Mouse (Mus musculus) embryonic facial prominence, embryonic 12.5 days (tissue): ENCODE data around the gene Fig4. TPM values are rescaled to one million over a fixed set of nuclear protein-coding genes. Genes with fewer than 3 reads are reported as not detected.

Experiments
- ATAC-seq: fragments of 200-750 bp; cut with Nextera tagmentation; 2 replicates; pipeline ENCODE4 v1.8.0; 2017; ENCODE audit not compliant: insufficient number of reproducible peaks, insufficient read depth, low FRiP score, low TSS enrichment
- H3K27ac ChIP-seq: fragments of 300-500 bp; sonication (generic); 2 replicates; pipeline ENCODE4 v1.5.1; 2016; ENCODE audit warnings: mild to moderate bottlenecking
- H3K27me3 ChIP-seq: fragments of 300-500 bp; sonication (generic); 2 replicates; pipeline ENCODE4 v1.6.1; 2016; ENCODE audit warnings: mild to moderate bottlenecking, moderate library complexity
- H3K36me3 ChIP-seq: fragments of 300-500 bp; sonication (generic); 2 replicates; pipeline ENCODE4 v1.6.1; 2016; ENCODE audit warnings: mild to moderate bottlenecking
- H3K4me1 ChIP-seq: fragments of 300-500 bp; sonication (generic); 2 replicates; pipeline ENCODE4 v1.6.1; 2016
- H3K4me2 ChIP-seq: fragments of 300-500 bp; sonication (generic); replicated peaks from 2 replicates; pipeline ENCODE4 v1.6.1; 2016; ENCODE audit warnings: mild to moderate bottlenecking, moderate library complexity
- H3K4me3 ChIP-seq: fragments of 300-500 bp; sonication (generic); 2 replicates; pipeline ENCODE4 v1.5.1; 2016; ENCODE audit warnings: mild to moderate bottlenecking
- H3K9ac ChIP-seq: fragments of 300-500 bp; sonication (generic); 2 replicates; pipeline ENCODE4 v1.6.1; 2016; ENCODE audit warnings: mild to moderate bottlenecking, moderate library complexity
- H3K9me3 ChIP-seq: fragments of 300-500 bp; sonication (generic); 2 replicates; pipeline ENCODE4 v1.6.1; 2016; ENCODE audit warnings: mild to moderate bottlenecking, moderate library complexity
- WGBS: fragments of 180-500 bp; shearing (Covaris S2); methylation state at CpG from one replicate; pipeline ENCODE4 v1.1.7; 2016; 5-methylcytosine and 5-hydroxymethylcytosine counted together
- polyA plus RNA-seq: library from polyadenylated mRNA; unstranded; fragments of >200 nt; fragmentation: Nextera tagmentation; extraction: Ambion mirVana; gene quantifications from 2 replicates; pipeline ENCODE4 v1.2.1, GENCODE M21; 2016

The Fig4 gene
- polyA plus RNA-seq, 1 experiment from 2014 or later, result 13.3 TPM

DNA sequence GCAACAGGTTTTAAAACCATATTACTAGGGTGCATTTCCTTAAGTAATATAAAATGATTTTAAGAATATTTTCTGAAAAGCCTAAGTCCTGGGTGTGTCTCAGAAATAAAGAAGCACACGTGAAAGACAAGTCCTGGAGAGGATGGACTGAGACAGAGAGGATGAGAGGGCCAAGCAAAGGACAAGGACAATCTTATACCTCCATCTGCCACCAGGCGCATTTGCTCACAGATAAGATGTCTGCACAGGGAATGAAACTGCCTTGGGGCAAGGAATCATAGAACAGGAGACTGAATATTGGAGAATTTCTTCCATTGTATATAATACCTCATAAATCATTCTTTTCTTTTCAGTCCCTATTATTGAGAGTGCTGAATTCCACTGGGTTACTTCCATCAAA lies 67.0 kb downstream of the Fig4 start:
- no peak for ATAC-seq
- Histone ChIP-seq H3K4me2 (no peak overlapping the region), H3K27me3 (no peaks in the 10 kb centered on the region), H3K27ac (no peak overlapping the region), H3K4me3 (no peak overlapping the region), H3K9me3 (0 out of 2 replicates have a peak, but pooled peaks cover 3% of the 10 kb centered on the region), H3K4me1 (no peaks in the 10 kb centered on the region), H3K9ac (no peak overlapping the region), H3K36me3 (no peaks in the 10 kb centered on the region)
- 81% methylated on average over 2 of the region's 2 CpGs for WGBS

DNA sequence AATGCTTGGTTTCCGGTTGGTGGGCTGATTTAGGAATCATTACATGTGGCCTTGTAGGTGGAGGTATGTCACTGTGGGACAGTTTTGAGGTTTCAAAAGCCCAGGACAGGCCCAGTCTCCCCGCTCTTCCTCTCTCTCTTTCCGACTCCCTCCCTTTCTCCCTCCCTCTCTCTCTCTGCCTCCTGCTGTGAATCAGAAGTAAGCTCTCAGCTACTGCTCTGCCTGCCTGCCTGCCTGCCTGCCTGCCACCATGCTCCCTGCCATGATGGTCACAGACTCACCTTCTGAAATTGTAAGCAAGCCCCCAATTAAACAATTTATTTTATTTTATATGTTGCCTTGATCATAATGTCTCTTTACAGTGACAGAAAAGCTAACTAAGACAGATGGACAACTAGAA lies 67.5 kb downstream of the Fig4 start:
- WGBS, result 72% methylated on average over 3 of the region's 3 CpGs
- H3K27me3 ChIP-seq, result no peaks in the 10 kb centered on the region
- no peaks in the 10 kb centered on the region for H3K4me1 ChIP-seq
- ATAC-seq, result no peak
- H3K36me3 ChIP-seq, result no peaks in the 10 kb centered on the region
- H3K4me2 ChIP-seq, result no peak overlapping the region
- no peak overlapping the region for H3K9ac ChIP-seq
- H3K4me3 ChIP-seq, result no peak overlapping the region
- H3K9me3 ChIP-seq, result 0 out of 2 replicates have a peak, but pooled peaks cover 3% of the 10 kb centered on the region
- H3K27ac ChIP-seq, result no peak overlapping the region

DNA sequence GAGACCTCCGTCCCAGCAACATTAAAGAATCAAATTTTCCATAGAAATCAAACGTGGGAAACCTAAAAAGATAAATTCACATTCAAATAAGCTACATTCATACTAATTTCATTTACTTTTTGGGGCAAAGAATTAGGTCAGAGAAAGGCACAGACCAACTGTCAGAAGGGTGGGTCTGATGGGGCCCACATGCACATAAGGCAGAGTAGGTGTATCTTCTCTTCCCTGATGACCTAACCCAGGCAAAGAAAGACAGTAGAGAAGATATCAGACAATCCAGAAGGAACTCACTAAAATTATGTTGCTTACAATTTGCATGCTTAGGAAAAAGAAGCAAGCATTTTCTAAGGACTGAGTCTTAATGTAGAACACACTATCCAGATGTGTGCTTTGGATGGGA lies 67.9 kb downstream of the Fig4 start:
- H3K9ac ChIP-seq, result no peak overlapping the region
- no peak for ATAC-seq
- 0 out of 2 replicates have a peak, but pooled peaks cover 3% of the 10 kb centered on the region for H3K9me3 ChIP-seq
- H3K36me3 ChIP-seq, result no peaks in the 10 kb centered on the region
- no peak overlapping the region for H3K4me3 ChIP-seq
- 83% methylated on average over 2 of the region's 2 CpGs for WGBS
- no peak overlapping the region for H3K4me2 ChIP-seq
- H3K27me3 ChIP-seq, result no peaks in the 10 kb centered on the region
- no peak overlapping the region for H3K27ac ChIP-seq
- no peaks in the 10 kb centered on the region for H3K4me1 ChIP-seq

DNA sequence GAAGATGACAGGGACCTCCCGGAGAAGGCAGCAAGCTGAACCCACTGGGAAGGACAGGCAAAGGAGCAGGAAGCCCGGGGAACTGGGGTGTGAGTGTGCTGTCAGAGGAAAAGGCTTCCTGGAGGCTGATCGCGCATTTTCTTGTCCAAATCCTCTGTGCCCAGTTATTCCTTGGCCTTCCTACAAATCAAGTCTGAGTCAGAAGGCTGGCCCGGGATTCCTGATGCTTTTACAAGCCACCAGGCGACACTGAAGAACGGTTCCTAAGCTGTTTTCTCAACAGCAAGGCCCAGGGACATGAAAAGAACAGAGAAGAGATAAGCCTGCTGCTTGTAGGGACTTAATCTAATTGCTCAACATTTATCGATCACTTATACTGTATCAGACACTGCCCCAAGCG lies 68.5 kb downstream of the Fig4 start:
- Histone ChIP-seq H3K36me3 (no peaks in the 10 kb centered on the region), H3K27me3 (no peaks in the 10 kb centered on the region), H3K4me1 (no peaks in the 10 kb centered on the region), H3K9ac (no peak overlapping the region), H3K4me2 (no peak overlapping the region), H3K27ac (no peak overlapping the region), H3K4me3 (no peak overlapping the region), H3K9me3 (0 out of 2 replicates have a peak, but pooled peaks cover 3% of the 10 kb centered on the region)
- 82% methylated on average over 9 of the region's 9 CpGs for WGBS
- no peak for ATAC-seq

DNA sequence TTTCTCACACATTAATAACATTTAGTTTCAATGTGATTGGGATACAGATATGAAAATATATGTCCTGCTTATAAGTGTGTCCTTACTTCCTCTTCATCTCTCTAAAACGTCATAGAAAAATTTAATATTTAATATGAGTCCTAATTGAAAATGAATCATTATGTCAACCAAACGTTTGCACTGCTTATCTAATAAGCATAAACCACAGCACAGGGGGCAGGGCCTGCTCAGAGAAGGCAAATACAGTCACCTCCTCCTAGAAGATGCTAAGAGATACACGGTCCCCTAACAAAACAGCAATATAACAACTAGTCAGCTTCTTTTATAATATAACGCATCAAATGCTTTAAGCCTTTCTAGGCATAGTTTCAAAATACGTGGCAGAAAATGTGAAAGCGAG lies 69.9 kb downstream of the Fig4 start:
- H3K9ac ChIP-seq, result no peak overlapping the region
- WGBS, result 88% methylated on average over 6 of the region's 6 CpGs
- H3K4me3 ChIP-seq, result no peak overlapping the region
- H3K27me3 ChIP-seq, result no peaks in the 10 kb centered on the region
- H3K27ac ChIP-seq, result no peak overlapping the region
- 0 out of 2 replicates have a peak, but pooled peaks cover 3% of the 10 kb centered on the region for H3K9me3 ChIP-seq
- no peaks in the 10 kb centered on the region for H3K4me1 ChIP-seq
- no peaks in the 10 kb centered on the region for H3K36me3 ChIP-seq
- H3K4me2 ChIP-seq, result no peak overlapping the region
- no peak for ATAC-seq

DNA sequence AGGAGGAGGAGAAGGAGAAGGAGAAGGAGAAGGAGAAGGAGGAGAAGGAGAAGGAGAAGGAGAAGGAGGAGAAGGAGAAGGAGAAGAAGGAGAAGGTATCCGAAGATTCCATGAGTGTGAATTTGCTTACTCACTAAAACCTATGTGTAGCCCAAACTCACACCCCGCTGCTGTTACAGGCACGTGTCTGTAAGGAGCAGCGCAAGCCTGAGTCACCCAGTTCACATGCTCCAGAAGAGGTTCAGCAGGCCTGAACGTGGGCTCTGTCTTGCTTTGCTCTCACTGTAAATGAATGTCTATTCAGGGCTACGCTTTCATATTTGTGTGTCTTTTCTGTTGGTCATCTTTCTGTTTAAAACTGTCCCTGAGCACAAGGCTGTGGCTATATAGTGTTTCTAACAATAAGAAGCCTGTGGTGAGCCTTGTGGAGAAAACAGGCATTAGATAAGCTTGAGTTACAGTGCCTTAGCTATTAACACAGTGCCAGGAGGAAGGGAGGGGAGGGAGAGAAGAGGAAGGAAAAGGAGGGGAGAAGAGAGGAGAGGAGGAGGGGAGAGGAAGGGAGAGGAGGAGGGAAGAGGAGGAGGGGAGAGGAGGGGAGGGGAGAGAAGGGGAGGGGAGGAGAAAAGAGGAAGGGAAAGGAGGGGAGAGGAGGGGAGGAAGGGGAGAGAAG lies 71.8 kb downstream of the Fig4 start:
- no peak overlapping the region for H3K4me3 ChIP-seq
- WGBS, result 86% methylated on average over 6 of the region's 6 CpGs
- no peak for ATAC-seq

DNA sequence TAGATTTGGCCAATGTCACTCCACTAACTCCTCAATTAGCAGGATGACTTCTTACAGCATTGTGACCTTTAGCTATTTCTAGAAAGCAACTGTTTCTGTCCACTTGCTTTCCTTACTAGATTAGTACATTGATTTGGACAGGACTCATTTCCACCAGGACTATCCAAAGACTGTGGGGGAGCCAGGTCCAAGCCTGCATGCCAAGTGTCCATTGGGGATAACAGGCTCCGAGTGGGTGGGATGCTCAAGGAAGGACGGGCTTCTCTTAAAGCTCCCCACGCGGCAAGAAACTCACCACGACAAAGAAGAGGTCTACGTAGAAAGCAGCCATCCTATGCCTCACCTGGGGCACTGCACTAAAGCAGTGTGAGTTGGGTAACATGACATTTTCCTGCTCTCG lies 75.4 kb downstream of the Fig4 start:
- WGBS, result 76% methylated on average over 7 of the region's 7 CpGs
- Histone ChIP-seq H3K4me1 (no peaks in the 10 kb centered on the region), H3K4me3 (no peak overlapping the region), H3K27ac (no peak overlapping the region), H3K36me3 (no peaks in the 10 kb centered on the region), H3K9ac (no peak overlapping the region), H3K9me3 (0 out of 2 replicates have a peak, but pooled peaks cover 3% of the 10 kb centered on the region), H3K27me3 (no peaks in the 10 kb centered on the region), H3K4me2 (no peak overlapping the region)
- ATAC-seq, result no peak

More for the DNA sequence above, 71.8 kb downstream of the Fig4 start:
- H3K9ac ChIP-seq, result no peak overlapping the region
- H3K36me3 ChIP-seq, result no peaks in the 10 kb centered on the region
- H3K9me3 ChIP-seq, result 0 out of 2 replicates have a peak, but pooled peaks cover 3% of the 10 kb centered on the region
- H3K4me2 ChIP-seq, result no peak overlapping the region
- no peaks in the 10 kb centered on the region for H3K27me3 ChIP-seq
- H3K27ac ChIP-seq, result no peak overlapping the region
- H3K4me1 ChIP-seq, result no peaks in the 10 kb centered on the region

DNA sequence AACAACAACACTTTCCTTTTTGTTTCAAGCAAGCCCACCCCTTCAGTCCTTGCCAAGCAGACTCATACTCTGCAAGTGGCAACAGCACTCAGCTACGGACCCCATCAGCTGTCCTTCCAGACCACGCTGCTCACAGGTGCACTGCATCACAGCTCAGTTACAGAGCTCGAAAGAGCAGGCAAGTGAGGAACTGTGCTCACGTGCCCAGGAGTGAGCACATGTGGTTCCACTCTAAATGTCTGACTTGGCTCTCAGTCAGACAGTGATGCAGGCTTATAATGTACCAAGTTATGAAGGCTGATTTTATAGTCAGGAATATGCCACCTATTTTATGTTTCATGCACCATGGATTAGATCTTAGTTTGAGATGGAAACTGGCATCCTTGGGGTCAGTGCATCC lies 79.6 kb downstream of the Fig4 start:
- Histone ChIP-seq H3K4me1 (no peaks in the 10 kb centered on the region), H3K36me3 (no peaks in the 10 kb centered on the region), H3K9ac (no peak overlapping the region), H3K27me3 (no peaks in the 10 kb centered on the region), H3K27ac (no peak overlapping the region), H3K4me2 (no peak overlapping the region), H3K9me3 (no peaks in the 10 kb centered on the region), H3K4me3 (no peak overlapping the region)
- WGBS, result 41% methylated on average over 4 of the region's 4 CpGs
- ATAC-seq, result no peak

DNA sequence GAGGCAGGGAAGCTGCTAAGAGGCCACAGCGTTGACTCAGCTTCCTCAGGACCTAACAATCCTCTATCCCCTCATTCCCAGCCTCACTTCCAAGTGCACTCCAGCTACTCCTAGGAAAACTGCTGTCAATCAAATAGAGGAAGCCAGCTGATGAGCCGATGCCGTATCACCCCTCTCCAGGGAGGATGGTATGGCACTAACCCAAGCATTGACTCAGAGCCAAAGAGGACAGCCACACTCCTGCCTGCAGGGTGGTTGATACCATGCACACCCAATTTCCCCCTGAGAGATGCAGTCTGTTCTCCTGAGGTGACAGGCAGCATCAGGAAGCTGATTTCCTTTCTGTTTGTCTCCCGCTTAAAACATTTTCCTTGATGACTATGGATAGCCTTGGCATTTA lies 81.9 kb downstream of the Fig4 start:
- Histone ChIP-seq H3K9ac (no peak overlapping the region), H3K4me1 (no peaks in the 10 kb centered on the region), H3K27me3 (no peaks in the 10 kb centered on the region), H3K9me3 (no peaks in the 10 kb centered on the region), H3K4me2 (no peak overlapping the region), H3K27ac (no peak overlapping the region), H3K36me3 (no peaks in the 10 kb centered on the region), H3K4me3 (no peak overlapping the region)
- ATAC-seq, result no peak
- 71% methylated on average over 4 of the region's 4 CpGs for WGBS

DNA sequence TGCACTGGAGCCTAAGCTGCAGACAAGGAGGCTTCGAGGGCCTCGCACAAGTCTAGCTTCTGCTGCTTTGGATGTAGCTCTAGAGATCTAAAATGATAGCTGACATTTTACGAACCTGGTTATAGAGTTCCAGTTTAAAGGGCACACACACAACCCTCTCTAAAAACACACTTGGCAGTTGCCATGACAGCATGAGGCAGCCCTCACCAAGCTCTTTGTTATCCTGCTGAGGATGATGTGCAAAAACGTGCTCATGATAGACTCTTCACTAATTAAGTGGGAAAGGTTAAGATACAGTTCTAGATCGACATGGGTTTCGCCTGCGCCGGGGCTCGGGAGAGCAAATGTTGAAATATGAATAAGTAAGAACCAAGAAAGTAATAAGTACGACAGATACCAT lies 84.2 kb downstream of the Fig4 start:
- 84% methylated on average over 10 of the region's 10 CpGs for WGBS
- ATAC-seq, result no peak

DNA sequence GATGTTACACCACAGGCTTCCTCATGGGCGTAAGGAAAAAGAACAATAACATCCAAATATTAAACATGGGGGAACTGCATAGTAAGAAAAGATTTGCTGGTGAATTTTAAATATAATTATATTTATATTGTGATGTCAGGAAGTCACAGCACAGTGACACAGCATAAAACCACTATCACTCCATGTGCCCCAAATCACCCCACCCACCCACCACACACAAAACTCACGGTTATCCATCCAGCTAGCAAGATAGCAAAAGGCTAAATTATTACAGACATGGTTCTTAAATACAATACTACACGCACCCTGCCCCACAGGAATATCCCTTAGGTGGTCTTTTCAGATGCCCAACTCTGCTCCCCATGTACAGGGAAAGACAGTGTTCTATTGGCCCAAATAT lies 89.0 kb downstream of the Fig4 start:
- no peak for ATAC-seq
- Histone ChIP-seq H3K27ac (no peak overlapping the region), H3K4me1 (no peaks in the 10 kb centered on the region), H3K4me3 (no peak overlapping the region), H3K36me3 (no peaks in the 10 kb centered on the region), H3K9me3 (no peaks in the 10 kb centered on the region), H3K9ac (no peak overlapping the region), H3K4me2 (no peak overlapping the region), H3K27me3 (no peaks in the 10 kb centered on the region)
- WGBS, result 84% methylated on average over 3 of the region's 3 CpGs

More for the DNA sequence above, 84.2 kb downstream of the Fig4 start:
- Histone ChIP-seq H3K27me3 (no peaks in the 10 kb centered on the region), H3K27ac (no peak overlapping the region), H3K4me3 (no peak overlapping the region), H3K4me2 (no peak overlapping the region), H3K36me3 (no peaks in the 10 kb centered on the region), H3K9me3 (no peaks in the 10 kb centered on the region), H3K4me1 (no peaks in the 10 kb centered on the region), H3K9ac (no peak overlapping the region)

DNA sequence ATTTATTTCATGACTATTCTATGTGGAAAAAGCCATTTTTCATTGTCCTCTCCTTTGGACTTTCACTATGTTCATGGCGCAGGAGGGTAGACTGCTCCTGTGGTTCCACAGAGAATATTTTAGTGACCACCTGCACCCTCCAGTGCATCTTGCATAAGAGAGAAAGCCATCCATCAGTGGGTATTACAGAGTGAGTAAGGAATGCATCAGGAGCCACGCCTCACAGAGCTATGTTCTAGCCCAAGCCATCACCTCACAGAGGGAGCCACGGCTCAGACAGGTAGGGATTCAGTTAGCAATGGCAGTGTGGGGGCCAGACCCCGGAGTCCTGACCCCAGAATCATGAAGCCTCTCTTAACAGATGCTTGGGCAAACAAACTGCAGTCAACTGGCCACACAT lies 93.5 kb downstream of the Fig4 start:
- H3K4me3 ChIP-seq, result no peak overlapping the region
- WGBS, result 78% methylated on average over 4 of the region's 4 CpGs
- no peaks in the 10 kb centered on the region for H3K9me3 ChIP-seq
- ATAC-seq, result no peak
- no peak overlapping the region for H3K27ac ChIP-seq
- no peaks in the 10 kb centered on the region for H3K27me3 ChIP-seq
- no peak overlapping the region for H3K4me2 ChIP-seq
- no peak overlapping the region for H3K9ac ChIP-seq
- no peaks in the 10 kb centered on the region for H3K36me3 ChIP-seq
- H3K4me1 ChIP-seq, result no peaks in the 10 kb centered on the region
